Mouse (Mus musculus) right cerebral cortex, adult 18-20 months (tissue): ENCODE measurements around the gene Olfr1325.
"Not testable (repeated sequence)": the region's sequence is repeated elsewhere in the genome, so short reads cannot be mapped to it uniquely, and the experiment has no call there.

ENCODE experiments used
- DNase-seq: peaks from one replicate; pipeline ENCODE4 v3.0.0; 2022; ENCODE audit warnings: mixed read lengths

The Olfr1325 gene

GRCm38 (mm10) chrX:74592379-74592778 lies at the start of gene Olfr1325:
Gene Olfr1325 (plus strand): TSS chrX:74592679.
- no peak for DNase-seq

- no peak for DNase-seq
These were observed 17.7 kb upstream of the Olfr1325 start, which contains the start of gene Olfr1326-ps1 for GRCm38 (mm10) chrX:74574788-74575187. Gene Olfr1326-ps1 (minus strand): TSS chrX:74574888.

GRCm38 (mm10) chrX:74645466-74646323 lies 53.2 kb downstream of the Olfr1325 start, which contains the start of gene Gm5640:
Gene Gm5640 (minus strand): TSS chrX:74645635.
- peak; percentile 55 for DNase-seq

GRCm38 (mm10) chrX:74646393-74646792 lies 53.9 kb downstream of the Olfr1325 start:
- not testable (repeated sequence) for DNase-seq
